Mouse (Mus musculus) frontal cortex, postnatal 25 days (tissue): ENCODE measurements at regions not wholly inside any gene's neighbourhood (a gene's known extent, or its start where the extent isn't known, plus 50 kb on each side); places are given as distances from the start of the nearest gene placed in this dataset.

ENCODE experiments used
- DNase-seq, 2 experiments: peaks; one replicate each; pipeline ENCODE4 v3.0.0; 2022; ENCODE audit warnings: low spot score in 2 of 2

- DNase-seq = no peak
These were observed 253.3 kb downstream of the Cd83 start for GRCm38 (mm10) chr13:44037774-44038294.

- DNase-seq = no peak
These were observed 253.7 kb downstream of the Cd83 start for GRCm38 (mm10) chr13:44038322-44038721.

GRCm38 (mm10) chr13:44040640-44041039 lies 256.1 kb downstream of the Cd83 start:
- no peak for DNase-seq

GRCm38 (mm10) chr13:44042730-44043493 lies 258.3 kb downstream of the Cd83 start:
- DNase-seq = no peak

- no peak for DNase-seq
These were observed 258.9 kb downstream of the Cd83 start for GRCm38 (mm10) chr13:44043494-44043885.

- DNase-seq = no peak
These were observed 260.1 kb downstream of the Cd83 start for GRCm38 (mm10) chr13:44044546-44045216.

- no peak for DNase-seq
These were observed 261.9 kb downstream of the Cd83 start for GRCm38 (mm10) chr13:44046436-44046835.

- DNase-seq = no peak
These were observed 269.6 kb downstream of the Cd83 start for GRCm38 (mm10) chr13:44054157-44054556.

- no peak for DNase-seq
These were observed 271.3 kb downstream of the Cd83 start for GRCm38 (mm10) chr13:44055573-44056491.

GRCm38 (mm10) chr13:44056716-44057115 lies 272.1 kb downstream of the Cd83 start:
- DNase-seq = no peak

GRCm38 (mm10) chr13:44057542-44057941 lies 273.0 kb downstream of the Cd83 start:
- DNase-seq = no peak

GRCm38 (mm10) chr13:44058277-44058676 lies 273.7 kb downstream of the Cd83 start:
- DNase-seq = no peak

GRCm38 (mm10) chr13:44059436-44059835 lies 274.9 kb downstream of the Cd83 start:
- DNase-seq = no peak

GRCm38 (mm10) chr13:44061286-44061685 lies 276.7 kb downstream of the Cd83 start:
- DNase-seq = no peak

- no peak for DNase-seq
These were observed 277.2 kb downstream of the Cd83 start for GRCm38 (mm10) chr13:44061721-44062300.

- DNase-seq = no peak
These were observed 278.7 kb downstream of the Cd83 start for GRCm38 (mm10) chr13:44063317-44063716.

- DNase-seq = no peak
These were observed 279.5 kb downstream of the Cd83 start for GRCm38 (mm10) chr13:44064026-44064425.

- DNase-seq = no peak
These were observed 281.2 kb downstream of the Cd83 start for GRCm38 (mm10) chr13:44065741-44066185.

- DNase-seq = no peak
These were observed 282.7 kb downstream of the Cd83 start for GRCm38 (mm10) chr13:44067244-44067643.

GRCm38 (mm10) chr13:44068951-44069350 lies 284.4 kb downstream of the Cd83 start:
- DNase-seq = no peak

GRCm38 (mm10) chr13:44073122-44073521 lies 288.5 kb downstream of the Cd83 start:
- DNase-seq = peak in 1 of 2 experiments; percentile 27
